Mouse (Mus musculus): ENCODE measurements around the gene Pde9a. TPM values are rescaled to one million over a fixed set of nuclear protein-coding genes. Genes with fewer than 3 reads are reported as not detected.
A peak's percentile ranks its signal among the peaks of the same experiment; 100 is the strongest.

Pde9a gene
- polyA plus RNA-seq, 1 experiment from 2014 or later: 59.8 TPM

- Histone ChIP-seq H3K27me3 (replicated peaks; ENCODE audit: control insufficient read depth, insufficient read depth, low read length) (no peaks in the 10 kb centered on the region), H3K4me1 (replicated peaks; ENCODE audit: control insufficient read depth, insufficient read depth, low read length) (peaks cover 9% of the 10 kb centered on the region; the same call in 1 of the 2 replicates), H3K27ac (ENCODE audit: low read depth, low read length) (no peak overlapping the region), H3K9me3 (ENCODE audit: control insufficient read depth) (no peaks in the 10 kb centered on the region), H3K4me2 (replicated peaks; ENCODE audit: low read depth) (no peak overlapping the region), H3K9ac (ENCODE audit: low read depth, low read length) (no peak overlapping the region), H3K36me3 (ENCODE audit: control insufficient read depth, insufficient read depth) (peaks cover 16% of the 10 kb centered on the region; the same call in 1 of the 2 replicates), H3K4me3 (ENCODE audit: low read depth, low read length) (no peak overlapping the region)
- WGBS: 13% methylated on average over 2 of the region's 2 CpGs
- TF ChIP-seq CTCF (IDR thresholded peaks at IDR 0.05; ENCODE audit: low read depth): no peak
- ATAC-seq: no peak
Observed at GRCm38 (mm10) chr17:31423020-31423419, 37.0 kb downstream of the Pde9a start.

GRCm38 (mm10) chr17:31424358-31424757, 38.3 kb downstream of the Pde9a start:
- ATAC-seq: peak; percentile 50
- H3K27ac ChIP-seq (ENCODE audit: low read depth, low read length): peak overlapping the region; percentile 54
- TF ChIP-seq CTCF (IDR thresholded peaks at IDR 0.05; ENCODE audit: low read depth): 0 out of 2 replicates have a peak, but pooled peaks have one; percentile 6
- H3K4me3 ChIP-seq (ENCODE audit: low read depth, low read length): no peak overlapping the region
- WGBS: 52% methylated on average over 4 of the region's 4 CpGs
- H3K27me3 ChIP-seq (replicated peaks; ENCODE audit: control insufficient read depth, insufficient read depth, low read length): no peaks in the 10 kb centered on the region
- H3K4me2 ChIP-seq (replicated peaks; ENCODE audit: low read depth): peak overlapping the region; percentile 27; the same call in 1 of the 2 replicates
- peaks cover 9% of the 10 kb centered on the region; the same call in 1 of the 2 replicates for H3K4me1 ChIP-seq (replicated peaks; ENCODE audit: control insufficient read depth, insufficient read depth, low read length)
- 0 out of 2 replicates have a peak, but pooled peaks cover 6% of the 10 kb centered on the region for H3K9me3 ChIP-seq (ENCODE audit: control insufficient read depth)
- H3K9ac ChIP-seq (ENCODE audit: low read depth, low read length): no peak overlapping the region
- H3K36me3 ChIP-seq (ENCODE audit: control insufficient read depth, insufficient read depth): peaks cover 15% of the 10 kb centered on the region; the same call in 1 of the 2 replicates

- Histone ChIP-seq H3K9ac (ENCODE audit: low read depth, low read length) (no peak overlapping the region), H3K4me1 (replicated peaks; ENCODE audit: control insufficient read depth, insufficient read depth, low read length) (peaks cover 7% of the 10 kb centered on the region; the same call in 1 of the 2 replicates), H3K4me2 (replicated peaks; ENCODE audit: low read depth) (peak overlapping the region; percentile 27; the same call in 1 of the 2 replicates), H3K27ac (ENCODE audit: low read depth, low read length) (peak overlapping the region; percentile 54), H3K27me3 (replicated peaks; ENCODE audit: control insufficient read depth, insufficient read depth, low read length) (no peaks in the 10 kb centered on the region), H3K4me3 (ENCODE audit: low read depth, low read length) (no peak overlapping the region), H3K36me3 (ENCODE audit: control insufficient read depth, insufficient read depth) (peaks cover 15% of the 10 kb centered on the region; the same call in 1 of the 2 replicates), H3K9me3 (ENCODE audit: control insufficient read depth) (0 out of 2 replicates have a peak, but pooled peaks cover 7% of the 10 kb centered on the region)
- 23% methylated on average over 8 of the region's 8 CpGs for WGBS
- TF ChIP-seq CTCF (IDR thresholded peaks at IDR 0.05; ENCODE audit: low read depth): no peak
- ATAC-seq: peak; percentile 73
Observed at GRCm38 (mm10) chr17:31424798-31425197, 38.8 kb downstream of the Pde9a start.

- no peak for ATAC-seq
- Histone ChIP-seq H3K27ac (ENCODE audit: low read depth, low read length) (no peak overlapping the region), H3K9ac (ENCODE audit: low read depth, low read length) (0 out of 2 replicates have a peak overlapping the region, but pooled peaks have one; percentile 22), H3K27me3 (replicated peaks; ENCODE audit: control insufficient read depth, insufficient read depth, low read length) (no peaks in the 10 kb centered on the region), H3K36me3 (ENCODE audit: control insufficient read depth, insufficient read depth) (peaks cover 15% of the 10 kb centered on the region), H3K4me3 (ENCODE audit: low read depth, low read length) (no peak overlapping the region), H3K4me1 (replicated peaks; ENCODE audit: control insufficient read depth, insufficient read depth, low read length) (peaks cover 7% of the 10 kb centered on the region; the same call in 1 of the 2 replicates), H3K4me2 (replicated peaks; ENCODE audit: low read depth) (no peak overlapping the region), H3K9me3 (ENCODE audit: control insufficient read depth) (0 out of 2 replicates have a peak, but pooled peaks cover 7% of the 10 kb centered on the region)
- WGBS: 73% methylated on average over 13 of the region's 13 CpGs
- TF ChIP-seq CTCF (IDR thresholded peaks at IDR 0.05; ENCODE audit: low read depth): no peak
Observed at GRCm38 (mm10) chr17:31425827-31426698, 40.1 kb downstream of the Pde9a start.

- peak; percentile 75 for TF ChIP-seq CTCF (IDR thresholded peaks at IDR 0.05; ENCODE audit: low read depth)
- no peak overlapping the region for H3K4me2 ChIP-seq (replicated peaks; ENCODE audit: low read depth)
- H3K4me1 ChIP-seq (replicated peaks; ENCODE audit: control insufficient read depth, insufficient read depth, low read length): peaks cover 3% of the 10 kb centered on the region; the same call in 1 of the 2 replicates
- H3K9me3 ChIP-seq (ENCODE audit: control insufficient read depth): 0 out of 2 replicates have a peak, but pooled peaks cover 7% of the 10 kb centered on the region
- no peak for ATAC-seq
- H3K27ac ChIP-seq (ENCODE audit: low read depth, low read length): no peak overlapping the region
- peaks cover 11% of the 10 kb centered on the region for H3K36me3 ChIP-seq (ENCODE audit: control insufficient read depth, insufficient read depth)
- 96% methylated on average over 2 of the region's 2 CpGs for WGBS
- H3K4me3 ChIP-seq (ENCODE audit: low read depth, low read length): no peak overlapping the region
- H3K9ac ChIP-seq (ENCODE audit: low read depth, low read length): no peak overlapping the region
- H3K27me3 ChIP-seq (replicated peaks; ENCODE audit: control insufficient read depth, insufficient read depth, low read length): no peaks in the 10 kb centered on the region
Observed at GRCm38 (mm10) chr17:31429402-31429801, 43.4 kb downstream of the Pde9a start.

- TF ChIP-seq CTCF (IDR thresholded peaks at IDR 0.05; ENCODE audit: low read depth): peak; percentile 29; the same call in 1 of the 2 replicates
- H3K4me1 ChIP-seq (replicated peaks; ENCODE audit: control insufficient read depth, insufficient read depth, low read length): 0 out of 2 replicates have a peak, but pooled peaks cover 3% of the 10 kb centered on the region
- H3K9me3 ChIP-seq (ENCODE audit: control insufficient read depth): 0 out of 2 replicates have a peak, but pooled peaks cover 7% of the 10 kb centered on the region
- no peaks in the 10 kb centered on the region for H3K27me3 ChIP-seq (replicated peaks; ENCODE audit: control insufficient read depth, insufficient read depth, low read length)
- H3K9ac ChIP-seq (ENCODE audit: low read depth, low read length): peak overlapping the region; percentile 62
- 16% methylated on average over 5 of the region's 5 CpGs for WGBS
- H3K4me3 ChIP-seq (ENCODE audit: low read depth, low read length): peak overlapping the region; percentile 48
- ATAC-seq: peak; percentile 63
- peaks cover 3% of the 10 kb centered on the region for H3K36me3 ChIP-seq (ENCODE audit: control insufficient read depth, insufficient read depth)
- peak overlapping the region; percentile 93 for H3K27ac ChIP-seq (ENCODE audit: low read depth, low read length)
- peak overlapping the region; percentile 79 for H3K4me2 ChIP-seq (replicated peaks; ENCODE audit: low read depth)
Observed at GRCm38 (mm10) chr17:31432878-31433281, 46.9 kb downstream of the Pde9a start.

Measured in intestine, postnatal 0 days (tissue).